ENCODE assay signal across 23 mouse cellular contexts in genomic region chr4:105278161-105278560, GRCm38 (mm10).
DNase-seq lines count a peak whose midpoint lies in the region; ATAC-seq and TF ChIP-seq lines count a peak whose summit lies in the region.
"Had no signal": no experiment of that assay in that cellular context is flagged by ENCODE, and none has a peak within 500 bp of the region (broad histone marks: within the 10 kb centered on the region; RNA-seq: fewer than 3 reads in every experiment).

No protein-coding gene starts in this region.

- H3K4me2 ChIP-seq in forebrain, embryonic 12.5 days, result no peak overlapping the region
- no peak overlapping the region for H3K4me2 ChIP-seq in heart, postnatal 0 days (ENCODE audit: low read depth, low read length)
- no peak overlapping the region for H3K4me2 ChIP-seq in midbrain, embryonic 15.5 days
- H3K4me2 ChIP-seq: forebrain, embryonic 15.5 days; heart, embryonic 13.5 days; hindbrain, embryonic 13.5 days; intestine, embryonic 15.5 days had no signal

- H3K4me1 ChIP-seq in forebrain, embryonic 10.5 days, result peaks cover 68% of the 10 kb centered on the region
- peaks cover 43% of the 10 kb centered on the region for H3K4me1 ChIP-seq in forebrain, embryonic 12.5 days
- H3K4me1 ChIP-seq in heart, postnatal 0 days (ENCODE audit: control insufficient read depth, insufficient read depth), result peaks cover 60% of the 10 kb centered on the region
- peaks cover 71% of the 10 kb centered on the region for H3K4me1 ChIP-seq in midbrain, embryonic 10.5 days
- H3K4me1 ChIP-seq in midbrain, embryonic 15.5 days, result peaks cover 17% of the 10 kb centered on the region

- no peak overlapping the region for H3K4me3 ChIP-seq in forebrain, embryonic 10.5 days
- no peak overlapping the region for H3K4me3 ChIP-seq in forebrain, embryonic 12.5 days (replicated peaks)
- H3K4me3 ChIP-seq in heart, postnatal 0 days (ENCODE audit: low read depth, low read length), result no peak overlapping the region
- H3K4me3 ChIP-seq in midbrain, embryonic 10.5 days, result no peak overlapping the region
- no peak overlapping the region for H3K4me3 ChIP-seq in midbrain, embryonic 15.5 days
- H3K4me3 ChIP-seq: forebrain, embryonic 15.5 days; heart, embryonic 10.5 days; heart, embryonic 13.5 days; hindbrain, embryonic 10.5 days; hindbrain, embryonic 13.5 days; intestine, embryonic 15.5 days had no signal

- H3K9ac ChIP-seq in forebrain, embryonic 12.5 days, result no peak overlapping the region
- H3K9ac ChIP-seq in heart, postnatal 0 days (replicated peaks; ENCODE audit: low read depth, low read length), result no peak overlapping the region
- H3K9ac ChIP-seq in midbrain, embryonic 15.5 days, result no peak overlapping the region
- H3K9ac ChIP-seq: forebrain, embryonic 15.5 days; heart, embryonic 13.5 days; hindbrain, embryonic 13.5 days; intestine, embryonic 15.5 days had no signal

- WGBS in forebrain, embryonic 10.5 days, result 74% methylated on average over 9 of the region's 9 CpGs
- WGBS in forebrain, embryonic 12.5 days, result 62% methylated on average over 9 of the region's 9 CpGs
- WGBS in heart, postnatal 0 days, result 76% methylated on average over 9 of the region's 9 CpGs
- 72% methylated on average over 9 of the region's 9 CpGs for whole genome bisulfite sequencing in midbrain, embryonic 10.5 days
- WGBS in midbrain, embryonic 15.5 days, result 63% methylated on average over 9 of the region's 9 CpGs

- no peaks in the 10 kb centered on the region for H3K36me3 ChIP-seq in forebrain, embryonic 10.5 days (replicated peaks)
- no peaks in the 10 kb centered on the region for H3K36me3 ChIP-seq in forebrain, embryonic 12.5 days (replicated peaks)
- no peaks in the 10 kb centered on the region for H3K36me3 ChIP-seq in heart, postnatal 0 days (replicated peaks; ENCODE audit: control insufficient read depth, insufficient read depth, low read length)
- H3K36me3 ChIP-seq in midbrain, embryonic 10.5 days, result no peaks in the 10 kb centered on the region
- H3K36me3 ChIP-seq in midbrain, embryonic 15.5 days (replicated peaks), result no peaks in the 10 kb centered on the region
- H3K36me3 ChIP-seq: forebrain, embryonic 15.5 days; G1E; heart, embryonic 10.5 days; heart, embryonic 13.5 days; hindbrain, embryonic 10.5 days; hindbrain, embryonic 13.5 days; intestine, embryonic 15.5 days had no signal

- H3K9me3 ChIP-seq in forebrain, embryonic 10.5 days, result no peaks in the 10 kb centered on the region
- no peaks in the 10 kb centered on the region for H3K9me3 ChIP-seq in forebrain, embryonic 12.5 days
- H3K9me3 ChIP-seq in heart, postnatal 0 days (replicated peaks; ENCODE audit: control insufficient read depth, low read length), result no peaks in the 10 kb centered on the region
- H3K9me3 ChIP-seq in midbrain, embryonic 10.5 days (replicated peaks), result no peaks in the 10 kb centered on the region
- H3K9me3 ChIP-seq in midbrain, embryonic 15.5 days, result no peaks in the 10 kb centered on the region
- H3K9me3 ChIP-seq: forebrain, embryonic 15.5 days; heart, embryonic 10.5 days; heart, embryonic 13.5 days; hindbrain, embryonic 10.5 days; hindbrain, embryonic 13.5 days; intestine, embryonic 15.5 days had no signal

- ATAC-seq in forebrain, embryonic 12.5 days (ENCODE audit: low FRiP score), result no peak
- no peak for ATAC-seq in heart, postnatal 0 days (ENCODE audit: insufficient read depth, low read depth)
- no peak for ATAC-seq in midbrain, embryonic 15.5 days (replicated peaks)
- ATAC-seq: activated CD4-positive, CD25-positive, alpha-beta regulatory T cell, adult 4 months; forebrain, embryonic 15.5 days; hindbrain, embryonic 16.5 days; intestine, embryonic 15.5 days; Patski had no signal

- H3K27me3 ChIP-seq in forebrain, embryonic 10.5 days (ENCODE audit: poor library complexity, severe bottlenecking), result no peaks in the 10 kb centered on the region
- H3K27me3 ChIP-seq in forebrain, embryonic 12.5 days, result peaks cover 8% of the 10 kb centered on the region; the same call in 1 of the 2 replicates
- no peaks in the 10 kb centered on the region for H3K27me3 ChIP-seq in heart, postnatal 0 days (ENCODE audit: control insufficient read depth, insufficient read depth, low read length)
- H3K27me3 ChIP-seq in midbrain, embryonic 10.5 days (ENCODE audit: low read depth, poor library complexity, severe bottlenecking), result no peaks in the 10 kb centered on the region
- no peaks in the 10 kb centered on the region for H3K27me3 ChIP-seq in midbrain, embryonic 15.5 days (replicated peaks)
- H3K27me3 ChIP-seq: forebrain, embryonic 15.5 days; heart, embryonic 13.5 days; intestine, embryonic 15.5 days; Patski had no signal

- no peak for TF ChIP-seq CTCF in heart, postnatal 0 days (IDR thresholded peaks at IDR 0.05; ENCODE audit: low read depth)

- no peak for TF ChIP-seq EP300 in heart, postnatal 0 days (IDR thresholded peaks at IDR 0.05; ENCODE audit: low read depth)

- H3K27ac ChIP-seq in forebrain, embryonic 10.5 days, result 0 out of 2 replicates have a peak overlapping the region, but pooled peaks have one; percentile 44
- H3K27ac ChIP-seq in forebrain, embryonic 12.5 days, result no peak overlapping the region
- H3K27ac ChIP-seq in heart, postnatal 0 days (ENCODE audit: low read depth), result peak overlapping the region; percentile 83
- peak overlapping the region; percentile 70; the same call in 1 of the 2 replicates for H3K27ac ChIP-seq in midbrain, embryonic 10.5 days (replicated peaks)
- no peak overlapping the region for H3K27ac ChIP-seq in midbrain, embryonic 15.5 days
- H3K27ac ChIP-seq: forebrain, embryonic 15.5 days; heart, embryonic 10.5 days; heart, embryonic 13.5 days; hindbrain, embryonic 13.5 days; intestine, embryonic 15.5 days had no signal

- DNase-seq in forebrain, embryonic 10.5 days (ENCODE audit: extremely low spot score, low spot score), result no peak
- DNase-seq in heart, postnatal 0 days (ENCODE audit: low spot score), result no peak
- no peak for DNase-seq in heart, adult 9 months (ENCODE audit: low spot score in 2 of 2)
- no peak for DNase-seq in midbrain, embryonic 10.5 days (ENCODE audit: low spot score)
- no peak for DNase-seq in ovary, postnatal 36 days (ENCODE audit: low spot score)
- no peak for DNase-seq in right cerebral cortex, postnatal 10 days (ENCODE audit: low spot score in 2 of 2)
- DNase-seq: adrenal gland, adult 8-10 months; adrenal gland, postnatal 25 days; cerebellum, adult 18-20 months; cerebellum, adult 9-10 months; cerebellum, postnatal 14 days had no signal

Comparison
In these comparisons a context has a peak if more than half of its experiments do, and no peak if none do; other contexts are left out.
1. H3K27ac ChIP-seq: peak in forebrain, embryonic 10.5 days (single experiment), heart, postnatal 0 days (single experiment) and midbrain, embryonic 10.5 days (single experiment); none in forebrain, embryonic 12.5 days (single experiment) and midbrain, embryonic 15.5 days (single experiment).